Mouse (Mus musculus): ENCODE results near the gene Muc13. TPM values are rescaled to one million over a fixed set of nuclear protein-coding genes. Genes with fewer than 3 reads are reported as not detected.

The Muc13 gene
- under 1 TPM in 1 of 2 experiments, not detected in 1; 0.09 TPM for total RNA-seq (2021)
- long read RNA-seq, experiment 1: 0 reads
- long read RNA-seq, experiment 2: 0 reads

DNA sequence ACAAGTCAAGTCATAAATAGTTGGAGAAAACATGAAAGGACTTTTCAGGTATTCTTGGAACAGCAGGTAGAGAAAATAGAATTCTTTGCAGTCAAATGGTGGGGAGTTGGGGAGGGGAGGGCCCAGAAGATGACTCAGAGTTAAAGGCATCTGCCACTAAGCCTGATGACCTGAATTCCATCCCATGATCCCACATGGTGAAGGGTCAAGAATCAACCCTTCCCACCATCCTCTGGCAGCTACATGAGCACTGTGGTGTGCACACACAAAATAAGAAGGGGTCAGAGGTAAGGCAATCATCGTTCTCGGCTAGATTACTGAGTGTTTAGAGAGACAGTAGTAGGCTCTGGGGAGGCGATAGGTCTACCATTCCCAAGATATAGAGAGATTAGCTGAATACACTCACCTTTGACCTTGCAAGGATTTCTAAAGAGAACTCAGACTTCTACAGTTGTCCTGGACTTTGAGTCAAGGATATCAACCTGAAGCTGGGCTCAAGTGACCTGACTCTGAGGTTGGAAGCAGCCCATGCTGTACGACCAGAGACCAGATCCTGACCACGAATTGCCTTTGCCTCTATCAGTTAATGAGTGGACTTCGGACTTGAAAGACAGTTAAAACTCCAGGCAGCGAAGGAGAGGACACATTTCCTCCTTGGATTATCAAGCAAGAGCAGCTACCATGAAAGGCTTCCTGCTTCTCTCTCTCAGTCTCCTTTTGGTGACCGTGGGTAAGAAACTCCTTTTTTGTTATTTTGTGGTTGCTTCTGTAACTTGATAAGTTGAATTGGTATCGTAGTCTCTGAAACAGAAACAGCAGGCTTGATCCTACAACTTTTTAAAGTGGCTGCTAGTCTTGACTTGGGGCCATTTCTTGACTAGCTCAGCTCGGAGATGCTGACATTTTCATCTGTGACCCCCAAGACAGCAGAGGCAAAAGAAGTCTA lies at the start of gene Muc13:
Gene Muc13, plus strand, starts transcription at position 192 of the 946 bp plus-strand sequence.
- DNase-seq: no peak

DNA sequence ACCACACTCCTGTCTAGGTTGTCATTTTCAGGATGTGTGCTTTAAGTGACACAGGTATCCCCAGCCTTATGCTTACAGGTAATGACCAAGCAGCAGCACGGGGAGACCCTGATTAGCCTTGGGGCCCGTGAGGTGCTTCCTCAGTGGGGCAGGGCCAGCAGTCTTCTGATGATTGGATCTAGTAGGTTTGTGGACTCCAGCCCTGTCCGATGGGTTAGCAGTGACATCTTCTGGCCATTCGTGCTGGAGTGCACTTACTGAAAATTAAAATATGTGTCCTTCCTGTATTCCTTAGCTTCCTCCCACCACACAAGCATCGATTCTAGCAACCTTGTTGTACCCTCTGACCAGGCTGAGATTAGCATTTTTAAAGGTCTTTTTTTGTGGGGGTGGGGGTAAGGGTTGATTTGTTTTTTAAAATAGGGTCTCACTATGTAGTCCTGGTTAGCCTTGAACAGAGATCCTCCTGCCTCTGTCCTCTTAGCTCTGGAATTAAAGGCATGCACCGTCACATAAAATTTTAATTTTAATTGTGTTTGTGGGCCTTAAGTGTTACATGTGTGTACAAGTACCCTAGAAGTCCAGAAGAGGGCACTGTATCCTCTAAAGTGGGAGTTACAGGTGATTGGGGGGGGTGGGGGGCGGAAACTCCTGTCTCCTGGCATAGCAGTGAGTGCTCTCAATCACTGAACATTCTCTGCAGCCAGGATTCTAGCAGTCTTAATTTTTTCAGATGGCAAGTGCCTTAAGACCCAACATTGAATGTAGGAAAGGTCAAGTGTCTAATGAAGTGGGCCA lies 49.0 kb upstream of the Muc13 start:
- DNase-seq: no peak

DNA sequence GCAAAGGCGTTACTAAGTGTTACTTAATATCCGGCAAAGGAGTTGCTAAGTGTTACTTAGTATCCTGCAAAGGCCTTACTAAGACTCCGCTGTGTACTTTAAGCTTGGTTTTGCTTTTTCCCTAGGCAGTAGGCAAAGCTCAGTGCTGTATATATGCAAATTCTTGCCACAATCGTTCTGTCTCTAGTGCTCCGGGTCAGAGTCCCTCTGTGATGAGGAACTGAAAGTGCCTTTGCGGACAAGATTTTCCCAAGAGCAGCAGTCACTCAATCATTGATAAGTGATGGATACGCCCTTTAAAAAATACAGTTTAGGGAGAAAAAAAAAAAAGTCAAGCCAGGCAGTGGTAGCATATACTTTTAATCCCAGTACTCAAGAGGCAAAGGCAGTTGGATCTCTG lies 48.4 kb upstream of the Muc13 start:
- DNase-seq: no peak

DNA sequence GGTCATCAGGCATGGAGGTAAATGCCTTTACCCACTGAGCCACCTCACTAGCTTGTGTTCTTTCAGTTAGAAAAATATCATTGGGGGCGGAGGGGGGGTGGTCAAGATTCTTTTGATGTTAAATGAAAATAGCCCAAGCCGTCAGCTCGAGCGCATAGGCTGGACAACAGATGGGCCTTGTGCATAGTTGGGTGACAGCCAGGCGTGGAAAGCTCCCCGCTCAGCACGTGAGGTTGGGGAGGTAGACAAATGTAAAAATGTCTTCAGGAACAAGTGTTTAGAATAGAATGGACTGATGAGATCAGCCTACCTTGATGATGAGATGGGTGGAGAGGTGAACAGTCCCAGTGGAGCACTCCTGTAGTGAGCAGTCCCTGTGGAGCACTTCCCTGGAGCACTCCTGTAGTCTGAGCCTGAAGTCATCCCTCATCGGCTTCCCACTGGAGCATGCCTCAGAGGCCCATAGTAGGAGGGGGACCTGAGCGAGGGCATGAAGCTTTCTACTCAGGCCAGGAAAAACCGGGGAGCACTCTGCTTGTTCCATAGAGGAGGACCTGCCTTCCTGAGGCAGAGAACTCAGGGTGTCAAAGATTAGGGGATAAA lies 47.7 kb upstream of the Muc13 start:
- no peak for DNase-seq

DNA sequence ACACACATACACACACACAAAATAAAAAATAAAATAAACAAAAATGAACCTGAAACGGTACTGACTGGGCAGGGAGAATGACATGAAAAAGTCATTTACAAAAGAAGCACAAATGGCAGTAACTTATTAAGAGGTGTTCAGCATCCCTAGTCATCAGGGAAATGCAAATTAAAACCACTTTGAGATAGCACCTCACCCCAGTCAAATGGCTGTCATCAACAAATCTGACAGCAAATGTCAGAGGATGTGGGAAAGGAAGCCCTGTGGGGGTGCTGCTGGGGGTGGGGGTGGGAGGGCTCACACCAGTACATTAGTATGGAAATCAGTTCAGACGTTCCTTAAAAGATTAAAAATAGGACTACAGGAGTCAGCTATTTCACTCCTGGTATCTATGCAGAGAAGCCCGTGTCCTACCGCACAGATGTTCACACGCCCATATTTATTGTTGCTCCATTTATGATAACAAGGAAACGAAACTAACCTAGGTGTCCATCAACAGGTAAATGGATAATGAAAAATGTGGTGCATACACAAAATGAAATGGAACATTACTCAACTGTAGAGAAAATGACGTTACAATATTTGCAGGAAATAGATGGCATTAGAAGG lies 46.4 kb upstream of the Muc13 start:
- DNase-seq: no peak

DNA sequence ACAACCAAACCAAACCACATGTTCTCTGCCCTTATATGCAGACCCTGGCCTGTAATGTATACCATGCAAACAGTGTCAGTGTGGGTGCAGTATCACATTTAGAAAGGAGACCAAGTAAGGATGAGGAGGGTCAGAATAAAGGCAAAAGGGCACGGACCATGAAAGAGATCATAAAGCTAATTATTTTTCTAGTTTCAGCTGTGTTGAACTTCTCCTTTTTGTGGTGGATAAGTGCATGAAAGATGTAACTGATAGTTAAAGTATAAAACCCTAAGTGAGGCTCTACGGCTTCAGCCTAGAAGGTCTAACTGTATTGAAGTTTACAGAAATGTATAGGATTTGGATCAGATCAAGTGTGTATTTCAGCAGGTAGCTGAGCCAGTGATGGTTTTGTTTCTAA lies 45.8 kb upstream of the Muc13 start:
- no peak for DNase-seq

DNA sequence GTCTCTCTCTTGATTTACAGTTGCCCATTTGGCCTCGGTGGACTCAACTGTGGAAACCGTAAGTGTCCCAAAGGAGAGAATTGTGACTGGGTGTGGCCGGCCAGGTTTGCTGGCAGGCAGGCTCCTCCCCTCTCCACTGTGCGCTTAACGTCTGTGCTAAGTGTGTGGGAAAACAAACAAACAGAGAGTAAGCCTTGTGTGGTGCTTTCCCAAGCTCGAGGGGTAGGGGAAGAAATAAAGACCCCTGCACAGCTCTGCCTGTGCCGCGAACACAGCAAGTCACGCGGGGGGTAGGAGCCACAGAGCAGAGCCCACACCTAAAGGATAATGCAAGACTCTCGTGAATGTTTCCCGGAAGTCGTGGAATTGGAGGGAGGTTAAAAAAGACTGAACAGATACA lies 42.7 kb upstream of the Muc13 start:
- no peak for DNase-seq

GRCm38 (mm10) chr16:33751590-33751989 lies 42.2 kb upstream of the Muc13 start:
- no peak for DNase-seq

DNA sequence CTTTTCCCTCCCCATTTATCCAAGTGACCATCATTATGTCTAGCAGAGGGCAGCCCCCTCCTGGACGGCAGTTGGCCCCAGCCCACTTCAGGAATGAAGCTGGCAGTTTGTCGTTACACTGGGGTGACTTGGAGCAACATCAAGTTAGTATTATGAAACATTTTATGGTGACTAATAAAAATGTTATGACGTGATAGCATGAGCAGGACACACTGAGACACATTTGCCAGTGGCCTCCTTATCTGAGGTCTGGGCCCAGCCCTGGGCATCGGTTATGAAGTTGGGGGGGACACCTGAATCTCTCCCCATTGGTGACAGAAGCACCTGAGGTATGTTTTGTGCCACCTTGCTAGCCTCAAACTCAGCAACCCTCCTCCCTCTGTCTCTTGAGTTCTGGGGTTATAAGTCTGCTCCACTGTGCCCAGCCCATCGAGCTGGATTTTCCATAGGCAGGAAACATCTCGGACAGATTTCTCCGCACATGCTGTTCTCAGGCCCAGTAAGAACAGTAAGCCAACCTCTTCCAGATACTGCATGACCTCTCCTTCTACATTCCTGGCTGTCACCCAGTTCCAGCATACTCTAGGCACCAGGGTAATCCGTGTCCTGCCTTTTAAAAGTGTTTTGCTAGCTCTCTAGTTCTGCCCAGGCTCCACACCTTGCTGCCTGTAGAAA lies 40.8 kb upstream of the Muc13 start:
- no peak for DNase-seq

GRCm38 (mm10) chr16:33755293-33755692 lies 38.5 kb upstream of the Muc13 start:
- DNase-seq: no peak

- no peak for DNase-seq
Measured at GRCm38 (mm10) chr16:33755961-33756360, 37.9 kb upstream of the Muc13 start.

DNA sequence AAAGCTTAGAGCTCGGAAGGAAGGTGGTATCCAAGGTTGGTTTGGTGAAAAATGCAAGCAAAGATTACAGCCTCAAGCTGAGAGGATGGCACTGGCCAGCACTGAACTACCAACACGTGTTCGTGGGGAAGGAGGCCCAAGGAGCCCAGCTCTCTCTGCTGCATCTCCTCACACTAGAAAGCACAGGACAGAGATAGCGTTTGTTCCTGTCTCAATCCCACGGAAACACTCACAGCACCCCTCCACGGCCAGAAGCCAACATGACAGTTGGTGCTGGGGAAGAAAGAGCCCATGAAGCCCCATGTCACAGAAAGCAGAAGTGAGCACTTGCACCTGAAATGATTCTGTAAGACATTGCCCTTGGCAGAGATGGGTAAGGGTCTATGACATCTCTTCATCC lies 37.4 kb upstream of the Muc13 start:
- DNase-seq: no peak

DNA sequence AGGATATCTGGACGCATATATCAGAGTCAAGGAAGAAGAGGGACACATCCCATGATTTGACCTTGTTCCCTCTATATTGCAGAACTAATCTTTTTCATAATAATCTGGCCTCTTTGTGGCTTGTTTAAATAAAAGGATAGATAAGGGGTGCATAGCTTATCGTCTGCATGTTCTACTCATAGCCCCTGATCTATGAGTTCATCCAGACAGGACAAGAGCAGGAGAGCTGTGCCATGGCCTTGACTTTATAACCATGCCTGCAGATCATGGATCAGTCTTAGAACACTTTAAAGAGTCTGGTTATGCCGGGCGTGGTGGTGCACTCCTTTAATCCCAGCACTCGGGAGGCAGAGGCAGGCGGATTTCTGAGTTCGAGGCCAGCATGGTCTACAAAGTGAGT lies 34.6 kb upstream of the Muc13 start:
- DNase-seq: no peak

GRCm38 (mm10) chr16:33760542-33760941 lies 33.3 kb upstream of the Muc13 start:
- DNase-seq: no peak

DNA sequence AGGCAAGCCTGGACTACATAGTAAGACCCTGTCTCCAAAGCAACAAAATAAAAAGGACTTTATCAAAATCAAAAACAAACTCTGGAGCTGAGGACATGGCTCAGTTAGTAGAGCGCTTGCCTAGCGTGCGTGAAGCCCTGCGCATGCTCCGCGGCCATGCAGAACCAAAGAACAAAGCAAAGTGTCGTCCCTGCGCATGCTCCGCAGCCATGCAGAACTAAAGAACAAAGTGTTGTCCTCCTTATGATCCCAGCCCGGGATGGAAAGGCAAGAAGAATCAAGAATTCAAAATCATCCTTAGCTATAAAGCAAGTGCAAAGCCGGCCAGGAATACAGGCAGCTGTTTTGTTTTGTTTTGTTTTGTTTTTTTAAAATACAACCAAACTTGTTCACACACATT lies 32.8 kb upstream of the Muc13 start:
- no peak for DNase-seq

- no peak for DNase-seq
Measured at GRCm38 (mm10) chr16:33764501-33765193, 29.2 kb upstream of the Muc13 start.

- DNase-seq: no peak
Measured at GRCm38 (mm10) chr16:33765477-33765876, 28.4 kb upstream of the Muc13 start.

GRCm38 (mm10) chr16:33766309-33766708 lies 27.5 kb upstream of the Muc13 start:
- DNase-seq: no peak

DNA sequence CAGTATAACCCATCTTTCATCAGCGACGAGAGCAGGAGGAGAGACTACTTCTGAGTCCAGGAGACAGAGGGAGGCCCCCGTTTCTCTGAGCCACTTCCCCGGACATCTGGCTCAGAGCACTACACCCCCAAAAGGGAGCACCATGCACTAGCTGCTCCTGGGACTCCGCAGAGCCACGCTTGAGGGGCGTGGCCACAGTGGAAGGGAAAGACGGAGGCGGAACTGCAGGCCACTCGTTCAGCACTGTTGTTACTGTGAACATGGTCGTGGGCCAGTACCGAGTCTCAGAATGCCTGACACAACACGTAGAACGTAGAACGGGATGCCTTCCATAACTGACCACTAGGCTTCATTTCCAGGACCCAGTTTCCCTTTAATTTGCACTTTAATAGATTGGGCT lies 27.1 kb upstream of the Muc13 start:
- DNase-seq: no peak

DNA sequence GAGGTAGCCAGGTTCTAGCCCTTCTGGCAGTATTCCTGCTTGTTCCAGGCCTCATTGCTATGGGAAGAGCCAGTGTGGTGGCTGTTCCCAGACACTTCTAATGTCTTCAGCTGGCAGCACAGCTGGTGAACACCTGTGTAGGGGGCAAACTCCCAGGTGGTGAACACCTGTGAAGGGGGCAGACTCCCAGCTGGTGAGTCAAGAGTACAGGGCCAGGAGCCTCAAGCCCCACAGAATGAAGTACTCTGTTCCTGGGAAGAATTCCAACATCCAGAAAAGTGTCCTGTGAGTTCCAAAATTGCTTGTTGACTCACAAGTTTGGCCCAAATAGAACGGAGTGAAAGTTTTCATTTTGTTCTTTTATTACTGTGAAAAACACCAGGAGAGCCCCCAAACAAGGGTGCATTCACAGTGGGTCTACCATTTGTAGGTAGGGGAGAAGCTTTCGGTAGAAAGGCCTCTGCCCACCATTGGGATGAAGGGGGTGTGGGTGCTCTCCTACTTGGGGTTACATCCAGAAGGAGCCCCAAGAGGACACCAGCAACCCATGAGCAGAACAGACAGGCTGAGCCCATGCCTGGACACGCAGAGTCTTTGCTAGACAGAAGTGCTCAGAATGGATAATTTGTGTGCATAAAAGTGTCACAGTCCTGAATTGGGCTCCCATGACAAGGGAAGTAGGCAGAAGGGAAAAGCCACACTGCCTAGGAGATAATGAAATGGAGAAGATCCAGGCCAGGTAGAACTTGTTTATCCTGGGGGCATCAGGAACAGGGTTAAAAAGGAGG lies 25.2 kb upstream of the Muc13 start:
- DNase-seq: no peak

All from gastrocnemius, postnatal 10 days (tissue).